Mouse (Mus musculus): Measurements from ENCODE around the gene Xkrx. TPM values are rescaled to one million over a fixed set of nuclear protein-coding genes. Genes with fewer than 3 reads are reported as not detected.
"Not testable (repeated sequence)": the region's sequence is repeated elsewhere in the genome, so short reads cannot be mapped to it uniquely, and the experiment has no call there.

Xkrx gene
- 0.09 and 0.11 TPM in 2 replicates for polyA plus RNA-seq (2016; fragmentation: Nextera tagmentation; extraction: Ambion mirVana)

GRCm38 (mm10) chrX:134162043-134162720 is at the start of gene Xkrx:
Gene Xkrx (minus strand): TSS chrX:134162076.
- Histone ChIP-seq H3K9ac (replicated peaks) (no peak within 1 kb of the TSS), H3K27ac (no peak within 1 kb of the TSS), H3K9me3 (no peaks in the 10 kb centered on the region), H3K36me3 (no peaks in the 10 kb centered on the region), H3K27me3 (peaks cover 32% of the 10 kb centered on the region), H3K4me2 (peak within 1 kb of the TSS; percentile 63), H3K4me1 (replicated peaks) (no peaks in the 10 kb centered on the region), H3K4me3 (replicated peaks) (peak within 1 kb of the TSS; percentile 31)
- ATAC-seq (ENCODE audit: insufficient number of reproducible peaks, insufficient read depth, low FRiP score, low TSS enrichment, low read depth) = 0 out of 2 replicates have a peak, but pooled peaks have one; percentile 52
- WGBS = 24% methylated on average over 16 of the region's 16 CpGs

GRCm38 (mm10) chrX:134211151-134211642 is 49.3 kb upstream of the Xkrx start:
- WGBS = 90% methylated on average over 7 of the region's 7 CpGs
- H3K9me3 ChIP-seq = no peaks in the 10 kb centered on the region
- ATAC-seq (ENCODE audit: insufficient number of reproducible peaks, insufficient read depth, low FRiP score, low TSS enrichment, low read depth) = no peak

DNA sequence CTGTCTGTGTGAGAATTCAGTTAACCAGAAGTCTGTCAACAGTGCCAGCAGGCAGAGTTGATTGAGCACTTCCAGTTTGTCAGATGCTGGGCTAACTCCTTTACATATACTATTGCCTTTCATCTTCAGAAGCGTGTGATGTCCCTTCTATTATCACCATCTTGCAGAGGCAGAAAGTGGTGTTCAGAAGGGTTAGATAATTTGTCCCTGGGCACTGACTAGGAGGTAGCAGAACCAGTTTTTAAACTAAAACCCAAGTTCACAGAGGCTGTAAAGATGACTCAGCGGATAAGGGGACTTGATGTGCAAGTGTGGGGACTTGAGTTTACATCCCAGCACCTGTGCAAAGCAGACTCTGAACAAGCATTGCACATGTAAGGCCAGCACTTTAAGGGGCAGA is 46.6 kb upstream of the Xkrx start:
- Histone ChIP-seq H3K27ac (no peak overlapping the region), H3K9ac (replicated peaks) (no peak overlapping the region), H3K9me3 (no peaks in the 10 kb centered on the region), H3K36me3 (no peaks in the 10 kb centered on the region), H3K4me2 (no peak overlapping the region), H3K4me3 (replicated peaks) (no peak overlapping the region), H3K4me1 (replicated peaks) (no peaks in the 10 kb centered on the region), H3K27me3 (0 out of 2 replicates have a peak, but pooled peaks cover 6% of the 10 kb centered on the region)
- ATAC-seq (ENCODE audit: insufficient number of reproducible peaks, insufficient read depth, low FRiP score, low TSS enrichment, low read depth) = no peak
- WGBS = 80% methylated on average over 2 of the region's 2 CpGs

More at GRCm38 (mm10) chrX:134211151-134211642, 49.3 kb upstream of the Xkrx start:
- Histone ChIP-seq H3K27me3 (0 out of 2 replicates have a peak, but pooled peaks cover 6% of the 10 kb centered on the region), H3K4me1 (replicated peaks) (no peaks in the 10 kb centered on the region), H3K27ac (no peak overlapping the region), H3K4me2 (no peak overlapping the region), H3K9ac (replicated peaks) (no peak overlapping the region), H3K4me3 (replicated peaks) (no peak overlapping the region), H3K36me3 (no peaks in the 10 kb centered on the region)

DNA sequence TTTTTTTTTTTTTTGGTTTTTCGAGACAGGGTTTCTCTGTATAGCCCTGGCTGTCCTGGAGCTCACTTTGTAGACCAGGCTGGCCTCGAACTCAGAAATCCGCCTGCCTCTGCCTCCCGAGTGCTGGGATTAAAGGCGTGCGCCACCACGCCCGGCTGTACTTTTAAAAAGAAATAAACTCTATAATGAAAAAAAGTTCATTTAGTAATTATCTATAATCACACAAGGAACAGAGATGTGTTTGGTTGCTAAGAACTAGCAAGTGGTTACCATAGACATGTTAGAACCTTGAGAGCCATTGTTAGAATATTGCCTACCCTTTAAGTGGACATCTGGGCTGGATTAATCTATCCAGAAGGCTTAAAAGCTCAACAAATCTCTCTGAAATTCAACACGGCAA is 25.3 kb upstream of the Xkrx start, which contains the start of gene Arl13a:
TSS of gene Arl13a (plus strand) at position 301 of the 400 bp plus-strand sequence.
- H3K4me1 ChIP-seq (replicated peaks); H3K36me3 ChIP-seq; H3K9ac ChIP-seq (replicated peaks); H3K9me3 ChIP-seq; H3K27ac ChIP-seq; H3K4me3 ChIP-seq (replicated peaks); ATAC-seq (ENCODE audit: insufficient number of reproducible peaks, insufficient read depth, low FRiP score, low TSS enrichment, low read depth); H3K4me2 ChIP-seq: not testable (repeated sequence)
- 86% methylated on average over 8 of the region's 9 CpGs for WGBS
- H3K27me3 ChIP-seq = peaks cover 11% of the 10 kb centered on the region; the same call in 1 of the 2 replicates

GRCm38 (mm10) chrX:134174699-134175098 is 12.8 kb upstream of the Xkrx start:
- Histone ChIP-seq H3K27me3 (no peaks in the 10 kb centered on the region), H3K9ac (replicated peaks) (no peak overlapping the region), H3K27ac (no peak overlapping the region), H3K9me3 (no peaks in the 10 kb centered on the region), H3K4me2 (no peak overlapping the region), H3K4me1 (replicated peaks) (no peaks in the 10 kb centered on the region), H3K36me3 (no peaks in the 10 kb centered on the region), H3K4me3 (replicated peaks) (no peak overlapping the region)
- 82% methylated on average over 1 of the region's 1 CpGs for WGBS
- ATAC-seq (ENCODE audit: insufficient number of reproducible peaks, insufficient read depth, low FRiP score, low TSS enrichment, low read depth) = no peak

GRCm38 (mm10) chrX:134170584-134170983 is 8.7 kb upstream of the Xkrx start:
- 97% methylated on average over 1 of the region's 1 CpGs for WGBS
- ATAC-seq (ENCODE audit: insufficient number of reproducible peaks, insufficient read depth, low FRiP score, low TSS enrichment, low read depth) = no peak
- H3K36me3 ChIP-seq = no peaks in the 10 kb centered on the region
- no peaks in the 10 kb centered on the region for H3K4me1 ChIP-seq (replicated peaks)
- H3K9me3 ChIP-seq = no peaks in the 10 kb centered on the region
- H3K4me3 ChIP-seq (replicated peaks) = no peak overlapping the region
- no peak overlapping the region for H3K27ac ChIP-seq
- H3K27me3 ChIP-seq = no peaks in the 10 kb centered on the region; the same call in 1 of the 2 replicates
- no peak overlapping the region for H3K9ac ChIP-seq (replicated peaks)
- no peak overlapping the region for H3K4me2 ChIP-seq

GRCm38 (mm10) chrX:134163484-134163883 is 1.6 kb upstream of the Xkrx start:
- 59% methylated on average over 4 of the region's 4 CpGs for WGBS
- peak overlapping the region; percentile 63; the same call in 1 of the 2 replicates for H3K4me2 ChIP-seq
- no peak for ATAC-seq (ENCODE audit: insufficient number of reproducible peaks, insufficient read depth, low FRiP score, low TSS enrichment, low read depth)
- H3K27ac ChIP-seq = no peak overlapping the region
- H3K9ac ChIP-seq (replicated peaks) = no peak overlapping the region
- no peaks in the 10 kb centered on the region for H3K9me3 ChIP-seq
- no peaks in the 10 kb centered on the region for H3K36me3 ChIP-seq
- no peaks in the 10 kb centered on the region for H3K4me1 ChIP-seq (replicated peaks)
- H3K4me3 ChIP-seq (replicated peaks) = no peak overlapping the region
- H3K27me3 ChIP-seq = peaks cover 27% of the 10 kb centered on the region

DNA sequence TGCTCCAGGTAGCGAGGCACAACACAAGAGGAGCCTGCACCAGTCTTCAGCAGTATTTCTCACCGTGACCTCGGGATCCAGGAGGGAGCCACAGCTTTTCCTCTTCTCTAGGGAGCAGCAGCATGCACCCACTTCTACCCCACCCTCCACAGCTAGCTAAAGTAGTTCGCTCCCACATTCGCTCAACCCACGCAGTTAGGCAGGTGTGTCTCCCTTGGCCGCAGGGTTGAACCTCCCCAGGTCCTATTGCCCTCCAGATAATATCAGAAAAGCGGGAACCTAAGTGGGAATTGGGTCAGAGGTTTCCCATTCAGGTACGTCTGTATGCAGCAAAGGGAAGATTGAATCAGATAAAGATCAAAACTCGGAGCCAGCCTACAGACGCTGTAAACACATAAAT is 950 bp upstream of the Xkrx start:
- H3K27ac ChIP-seq = no peak overlapping the region
- peak overlapping the region; percentile 63 for H3K4me2 ChIP-seq
- no peaks in the 10 kb centered on the region for H3K36me3 ChIP-seq
- WGBS = 28% methylated on average over 11 of the region's 11 CpGs
- H3K27me3 ChIP-seq = peaks cover 32% of the 10 kb centered on the region
- no peaks in the 10 kb centered on the region for H3K9me3 ChIP-seq
- no peak overlapping the region for H3K9ac ChIP-seq (replicated peaks)
- no peak for ATAC-seq (ENCODE audit: insufficient number of reproducible peaks, insufficient read depth, low FRiP score, low TSS enrichment, low read depth)
- peak overlapping the region; percentile 31 for H3K4me3 ChIP-seq (replicated peaks)
- no peaks in the 10 kb centered on the region for H3K4me1 ChIP-seq (replicated peaks)

DNA sequence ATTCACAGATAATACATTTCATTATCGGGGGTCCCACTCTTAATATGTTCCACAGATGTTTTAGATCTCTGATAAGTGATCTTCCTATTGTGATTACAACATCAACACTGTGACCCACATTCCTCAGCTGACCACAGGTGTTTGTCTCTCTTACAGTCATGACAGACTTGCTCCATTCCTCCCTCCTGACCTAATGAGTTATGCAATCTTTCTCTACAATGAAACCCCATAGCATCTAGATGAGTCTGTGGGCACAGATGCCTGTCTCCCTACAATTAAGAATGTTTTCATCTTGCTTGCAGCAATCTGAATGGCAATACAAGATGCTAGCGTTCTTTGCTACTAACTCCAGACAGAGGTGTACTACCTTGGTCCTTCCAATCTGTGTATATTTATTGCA is 1.4 kb downstream of the Xkrx start:
- Histone ChIP-seq H3K4me1 (replicated peaks) (no peaks in the 10 kb centered on the region), H3K27ac (no peak overlapping the region), H3K9ac (replicated peaks) (no peak overlapping the region), H3K9me3 (no peaks in the 10 kb centered on the region), H3K27me3 (peaks cover 32% of the 10 kb centered on the region), H3K4me2 (no peak overlapping the region), H3K36me3 (no peaks in the 10 kb centered on the region), H3K4me3 (replicated peaks) (no peak overlapping the region)
- ATAC-seq (ENCODE audit: insufficient number of reproducible peaks, insufficient read depth, low FRiP score, low TSS enrichment, low read depth) = no peak
- 78% methylated on average over 2 of the region's 2 CpGs for WGBS

GRCm38 (mm10) chrX:134158151-134158550 is 3.7 kb downstream of the Xkrx start:
- no peak for ATAC-seq (ENCODE audit: insufficient number of reproducible peaks, insufficient read depth, low FRiP score, low TSS enrichment, low read depth)
- no peaks in the 10 kb centered on the region for H3K36me3 ChIP-seq
- H3K9me3 ChIP-seq = no peaks in the 10 kb centered on the region
- WGBS = 30% methylated on average over 7 of the region's 7 CpGs
- H3K9ac ChIP-seq (replicated peaks) = no peak overlapping the region
- no peak overlapping the region for H3K4me2 ChIP-seq
- no peak overlapping the region for H3K4me3 ChIP-seq (replicated peaks)
- H3K27ac ChIP-seq = no peak overlapping the region
- H3K27me3 ChIP-seq = peaks cover 27% of the 10 kb centered on the region
- H3K4me1 ChIP-seq (replicated peaks) = no peaks in the 10 kb centered on the region

DNA sequence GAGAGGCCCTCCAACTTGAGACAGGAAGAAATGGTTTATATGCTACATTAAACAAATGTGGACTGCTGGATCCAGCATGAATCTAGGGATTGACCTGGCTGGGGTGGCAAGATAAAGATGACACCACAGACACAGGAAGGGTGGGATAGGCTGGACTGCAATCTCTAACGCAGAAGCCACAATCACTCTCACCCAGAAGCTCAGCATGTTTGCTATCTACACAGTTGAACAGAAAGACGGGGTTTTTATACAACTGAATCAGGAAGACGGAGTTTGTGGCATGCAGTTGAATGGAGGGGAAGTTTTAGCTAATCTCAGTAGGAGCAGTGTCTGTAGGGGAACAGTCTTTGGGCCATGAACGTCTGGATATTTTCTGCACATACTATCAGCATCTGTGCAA is 19.9 kb downstream of the Xkrx start:
- no peak overlapping the region for H3K4me2 ChIP-seq
- no peaks in the 10 kb centered on the region for H3K4me1 ChIP-seq (replicated peaks)
- H3K9ac ChIP-seq (replicated peaks) = no peak overlapping the region
- H3K9me3 ChIP-seq = no peaks in the 10 kb centered on the region
- H3K4me3 ChIP-seq (replicated peaks) = no peak overlapping the region
- ATAC-seq (ENCODE audit: insufficient number of reproducible peaks, insufficient read depth, low FRiP score, low TSS enrichment, low read depth) = no peak
- 82% methylated on average over 4 of the region's 4 CpGs for WGBS
- H3K27ac ChIP-seq = no peak overlapping the region
- no peaks in the 10 kb centered on the region for H3K36me3 ChIP-seq
- peaks cover 11% of the 10 kb centered on the region for H3K27me3 ChIP-seq
